Mouse (Mus musculus): ENCODE data around the gene Rpl27a.

The Rpl27a gene

DNA sequence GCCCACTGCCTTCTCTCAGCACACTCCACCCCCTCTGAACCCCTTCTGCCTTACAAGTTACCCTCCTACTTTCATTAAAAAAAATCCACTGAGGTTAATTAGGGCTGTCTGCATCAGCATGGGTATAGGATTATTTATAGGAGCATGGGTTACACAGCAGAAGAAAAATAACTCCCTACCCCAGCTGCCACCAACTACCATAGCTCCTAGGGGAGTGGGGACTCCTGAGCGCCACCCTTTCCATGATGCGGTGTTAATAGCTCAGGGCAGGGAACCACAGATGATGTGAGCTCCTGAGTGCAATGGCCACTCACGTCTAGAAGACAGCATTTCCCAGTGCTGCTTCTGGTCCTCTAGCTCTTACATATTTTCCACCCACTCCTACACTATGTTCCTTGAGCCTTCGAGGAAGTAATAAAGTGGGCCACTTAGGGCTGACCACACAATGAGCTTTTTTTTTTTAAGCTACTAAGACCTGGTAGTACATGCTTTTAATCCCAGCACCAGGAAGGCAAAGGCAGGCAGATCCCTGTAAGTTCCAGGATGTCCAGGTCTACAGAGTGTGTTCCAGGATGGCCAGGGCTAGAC is 44.9 kb downstream of the Rpl27a start:
- DNase-seq (ENCODE audit: low read depth, low spot score), result no peak

DNA sequence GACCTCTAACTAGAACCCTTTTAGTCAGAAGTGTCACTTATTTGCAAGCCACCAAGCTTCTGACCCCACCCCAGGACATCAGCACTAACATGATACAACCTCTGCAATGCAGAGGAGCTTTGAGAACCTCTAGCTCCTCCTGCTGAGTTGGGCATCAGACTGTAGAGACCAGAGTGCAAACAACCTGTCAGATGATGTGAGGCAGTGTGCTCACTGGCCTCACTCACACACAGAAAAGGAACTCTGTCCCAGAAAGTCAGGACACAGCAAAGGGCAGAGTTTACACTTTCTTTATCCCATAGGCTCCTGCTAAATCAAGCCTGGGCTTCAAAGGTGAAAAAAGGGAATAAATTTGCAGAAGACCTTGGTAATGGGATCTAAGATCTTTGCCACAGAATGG is 47.4 kb downstream of the Rpl27a start:
- no peak for DNase-seq (ENCODE audit: low read depth, low spot score)

- DNase-seq (ENCODE audit: low read depth, low spot score), result no peak
Observed at GRCm38 (mm10) chr7:109566841-109567768, 48.2 kb downstream of the Rpl27a start.

- no peak for DNase-seq (ENCODE audit: low read depth, low spot score)
Observed at GRCm38 (mm10) chr7:109568391-109568892, 49.5 kb downstream of the Rpl27a start.
